Mouse (Mus musculus) heart, adult 2 months (tissue): ENCODE data around the gene Gm27027.

Source experiments
- CTCF ChIP-seq: fragments of 200-600 bp; IDR thresholded peaks from 2 replicates; pipeline ENCODE4 v1.8.1; 2022; ENCODE audit warnings: antibody characterized with exemption, mild to moderate bottlenecking, moderate library complexity
- EP300 ChIP-seq: fragments of 200-500 bp; IDR thresholded peaks from 2 replicates; pipeline ENCODE4 v1.6.1; 2011; ENCODE audit warnings: low read depth, low read length, control low read depth; ENCODE audit not compliant: insufficient read depth

DNA sequence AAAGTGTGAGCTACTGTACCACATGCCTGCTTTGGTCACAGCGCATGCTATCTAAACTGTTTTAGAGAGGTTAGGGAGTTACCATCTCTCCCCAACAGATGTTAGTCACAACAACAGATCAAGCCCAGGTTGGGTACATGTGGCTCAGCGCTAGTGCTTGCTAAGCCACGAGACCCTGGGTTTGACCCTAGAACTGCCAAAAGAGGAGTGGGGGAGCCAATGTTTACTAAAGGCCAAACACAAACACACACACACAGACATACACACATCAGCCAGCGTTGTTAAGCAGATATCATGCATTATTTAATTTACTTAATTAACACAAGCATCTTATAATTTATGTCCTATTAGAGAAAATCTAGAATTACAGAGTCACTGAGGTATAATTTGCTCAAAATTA, 5.8 kb upstream of the Gm27027 start:
- TF ChIP-seq EP300: no peak
- TF ChIP-seq CTCF: no peak
